Mouse (Mus musculus): Measurements from ENCODE around the gene Hoxa2. TPM values are rescaled to one million over a fixed set of nuclear protein-coding genes. Genes with fewer than 3 reads are reported as not detected.

Gene Hoxa2
- polyA plus RNA-seq, 1 experiment from 2014 or later, result 9.5 TPM

GRCm38 (mm10) chr6:52183311-52184080, 18.9 kb upstream of the Hoxa2 start:
- H3K27ac ChIP-seq (ENCODE audit: low read length), result peak overlapping the region; percentile 23
- peaks cover 51% of the 10 kb centered on the region for H3K4me1 ChIP-seq (replicated peaks; ENCODE audit: control insufficient read depth, insufficient read depth, low read length)
- no peaks in the 10 kb centered on the region for H3K9me3 ChIP-seq (ENCODE audit: control insufficient read depth, low read length)
- H3K9ac ChIP-seq (ENCODE audit: low read length), result 0 out of 2 replicates have a peak overlapping the region, but pooled peaks have one; percentile 13
- H3K36me3 ChIP-seq (ENCODE audit: control insufficient read depth, insufficient read depth, low read length), result no peaks in the 10 kb centered on the region
- H3K4me3 ChIP-seq (ENCODE audit: low read length), result no peak overlapping the region
- no peak overlapping the region for H3K4me2 ChIP-seq (ENCODE audit: low read depth, low read length)
- ATAC-seq (ENCODE audit: low read depth), result no peak
- peaks cover 51% of the 10 kb centered on the region for H3K27me3 ChIP-seq (ENCODE audit: control insufficient read depth, insufficient read depth, low read depth, low read length)
- WGBS, result 20% methylated on average over 10 of the region's 10 CpGs

GRCm38 (mm10) chr6:52182793-52183192, 18.2 kb upstream of the Hoxa2 start:
- no peak overlapping the region for H3K4me3 ChIP-seq (ENCODE audit: low read length)
- no peaks in the 10 kb centered on the region for H3K36me3 ChIP-seq (ENCODE audit: control insufficient read depth, insufficient read depth, low read length)
- 56% methylated on average over 1 of the region's 1 CpGs for WGBS
- peak overlapping the region; percentile 23; the same call in 1 of the 2 replicates for H3K27ac ChIP-seq (ENCODE audit: low read length)
- no peak for ATAC-seq (ENCODE audit: low read depth)
- no peak overlapping the region for H3K4me2 ChIP-seq (ENCODE audit: low read depth, low read length)
- peaks cover 47% of the 10 kb centered on the region for H3K4me1 ChIP-seq (replicated peaks; ENCODE audit: control insufficient read depth, insufficient read depth, low read length)
- H3K9me3 ChIP-seq (ENCODE audit: control insufficient read depth, low read length), result no peaks in the 10 kb centered on the region
- H3K27me3 ChIP-seq (ENCODE audit: control insufficient read depth, insufficient read depth, low read depth, low read length), result peaks cover 51% of the 10 kb centered on the region
- no peak overlapping the region for H3K9ac ChIP-seq (ENCODE audit: low read length)

- Histone ChIP-seq H3K4me1 (replicated peaks; ENCODE audit: control insufficient read depth, insufficient read depth, low read length) (peaks cover 40% of the 10 kb centered on the region), H3K4me2 (ENCODE audit: low read depth, low read length) (no peak overlapping the region), H3K36me3 (ENCODE audit: control insufficient read depth, insufficient read depth, low read length) (no peaks in the 10 kb centered on the region), H3K9me3 (ENCODE audit: control insufficient read depth, low read length) (no peaks in the 10 kb centered on the region), H3K27ac (ENCODE audit: low read length) (no peak overlapping the region), H3K27me3 (ENCODE audit: control insufficient read depth, insufficient read depth, low read depth, low read length) (peaks cover 46% of the 10 kb centered on the region), H3K4me3 (ENCODE audit: low read length) (no peak overlapping the region), H3K9ac (ENCODE audit: low read length) (no peak overlapping the region)
- WGBS, result 33% methylated on average over 2 of the region's 2 CpGs
- ATAC-seq (ENCODE audit: low read depth), result no peak
These were observed 17.4 kb upstream of the Hoxa2 start for GRCm38 (mm10) chr6:52182030-52182429.

GRCm38 (mm10) chr6:52180726-52181125, 16.1 kb upstream of the Hoxa2 start:
- Histone ChIP-seq H3K4me1 (replicated peaks; ENCODE audit: control insufficient read depth, insufficient read depth, low read length) (peaks cover 36% of the 10 kb centered on the region), H3K9ac (ENCODE audit: low read length) (peak overlapping the region; percentile 75)
- WGBS, result 24% methylated on average over 3 of the region's 3 CpGs

GRCm38 (mm10) chr6:52180213-52180710, 15.6 kb upstream of the Hoxa2 start:
- Histone ChIP-seq H3K27ac (ENCODE audit: low read length) (peak overlapping the region; percentile 97), H3K4me2 (ENCODE audit: low read depth, low read length) (peak overlapping the region; percentile 57), H3K36me3 (ENCODE audit: control insufficient read depth, insufficient read depth, low read length) (no peaks in the 10 kb centered on the region), H3K27me3 (ENCODE audit: control insufficient read depth, insufficient read depth, low read depth, low read length) (peaks cover 41% of the 10 kb centered on the region), H3K4me3 (ENCODE audit: low read length) (peak overlapping the region; percentile 65), H3K9me3 (ENCODE audit: control insufficient read depth, low read length) (no peaks in the 10 kb centered on the region), H3K4me1 (replicated peaks; ENCODE audit: control insufficient read depth, insufficient read depth, low read length) (peaks cover 32% of the 10 kb centered on the region), H3K9ac (ENCODE audit: low read length) (peak overlapping the region; percentile 75)
- WGBS, result 8% methylated on average over 11 of the region's 11 CpGs
- no peak for ATAC-seq (ENCODE audit: low read depth)

More at GRCm38 (mm10) chr6:52180726-52181125, 16.1 kb upstream of the Hoxa2 start:
- Histone ChIP-seq H3K36me3 (ENCODE audit: control insufficient read depth, insufficient read depth, low read length) (no peaks in the 10 kb centered on the region), H3K27me3 (ENCODE audit: control insufficient read depth, insufficient read depth, low read depth, low read length) (peaks cover 39% of the 10 kb centered on the region), H3K9me3 (ENCODE audit: control insufficient read depth, low read length) (no peaks in the 10 kb centered on the region), H3K4me2 (ENCODE audit: low read depth, low read length) (peak overlapping the region; percentile 57), H3K27ac (ENCODE audit: low read length) (peak overlapping the region; percentile 97), H3K4me3 (ENCODE audit: low read length) (peak overlapping the region; percentile 65)
- no peak for ATAC-seq (ENCODE audit: low read depth)

GRCm38 (mm10) chr6:52179690-52180089, 15.1 kb upstream of the Hoxa2 start:
- Histone ChIP-seq H3K27ac (ENCODE audit: low read length) (peak overlapping the region; percentile 97), H3K27me3 (ENCODE audit: control insufficient read depth, insufficient read depth, low read depth, low read length) (peaks cover 41% of the 10 kb centered on the region), H3K9ac (ENCODE audit: low read length) (peak overlapping the region; percentile 75), H3K4me3 (ENCODE audit: low read length) (peak overlapping the region; percentile 65), H3K9me3 (ENCODE audit: control insufficient read depth, low read length) (no peaks in the 10 kb centered on the region), H3K36me3 (ENCODE audit: control insufficient read depth, insufficient read depth, low read length) (no peaks in the 10 kb centered on the region), H3K4me2 (ENCODE audit: low read depth, low read length) (peak overlapping the region; percentile 57), H3K4me1 (replicated peaks; ENCODE audit: control insufficient read depth, insufficient read depth, low read length) (peaks cover 26% of the 10 kb centered on the region)
- ATAC-seq (ENCODE audit: low read depth), result 0 out of 2 replicates have a peak, but pooled peaks have one; percentile 9
- WGBS, result under 1% methylated on average over 10 of the region's 10 CpGs

- Histone ChIP-seq H3K4me2 (ENCODE audit: low read depth, low read length) (peak overlapping the region; percentile 57), H3K27ac (ENCODE audit: low read length) (peak overlapping the region; percentile 97), H3K4me1 (replicated peaks; ENCODE audit: control insufficient read depth, insufficient read depth, low read length) (peaks cover 21% of the 10 kb centered on the region), H3K9me3 (ENCODE audit: control insufficient read depth, low read length) (no peaks in the 10 kb centered on the region), H3K27me3 (ENCODE audit: control insufficient read depth, insufficient read depth, low read depth, low read length) (peaks cover 37% of the 10 kb centered on the region), H3K9ac (ENCODE audit: low read length) (peak overlapping the region; percentile 75), H3K4me3 (ENCODE audit: low read length) (peak overlapping the region; percentile 65), H3K36me3 (ENCODE audit: control insufficient read depth, insufficient read depth, low read length) (no peaks in the 10 kb centered on the region)
- 6% methylated on average over 4 of the region's 4 CpGs for WGBS
- no peak for ATAC-seq (ENCODE audit: low read depth)
These were observed 14.5 kb upstream of the Hoxa2 start for GRCm38 (mm10) chr6:52178918-52179665.

- peak overlapping the region; percentile 75 for H3K9ac ChIP-seq (ENCODE audit: low read length)
- peaks cover 13% of the 10 kb centered on the region; the same call in 1 of the 2 replicates for H3K4me1 ChIP-seq (replicated peaks; ENCODE audit: control insufficient read depth, insufficient read depth, low read length)
- WGBS, result 4% methylated on average over 9 of the region's 9 CpGs
- H3K27me3 ChIP-seq (ENCODE audit: control insufficient read depth, insufficient read depth, low read depth, low read length), result peaks cover 35% of the 10 kb centered on the region
- peak overlapping the region; percentile 57 for H3K4me2 ChIP-seq (ENCODE audit: low read depth, low read length)
- no peaks in the 10 kb centered on the region for H3K36me3 ChIP-seq (ENCODE audit: control insufficient read depth, insufficient read depth, low read length)
- H3K27ac ChIP-seq (ENCODE audit: low read length), result peak overlapping the region; percentile 97
- H3K4me3 ChIP-seq (ENCODE audit: low read length), result peak overlapping the region; percentile 65
- H3K9me3 ChIP-seq (ENCODE audit: control insufficient read depth, low read length), result no peaks in the 10 kb centered on the region
- ATAC-seq (ENCODE audit: low read depth), result no peak
These were observed 13.2 kb upstream of the Hoxa2 start for GRCm38 (mm10) chr6:52177806-52178205.

All from lung, embryonic 16.5 days (tissue).